Mouse (Mus musculus): ENCODE measurements at regions not wholly inside any gene's neighbourhood (a gene's known extent, or its start where the extent isn't known, plus 50 kb on each side); places are given as distances from the start of the nearest gene placed in this dataset.

- WGBS: 86% methylated on average over 5 of the region's 5 CpGs
- Histone ChIP-seq H3K4me3 (ENCODE audit: low read depth, low read length) (no peak overlapping the region), H3K27ac (ENCODE audit: low read depth) (no peak overlapping the region), H3K9ac (ENCODE audit: low read length) (no peak overlapping the region), H3K9me3 (ENCODE audit: control insufficient read depth, low read length) (peaks cover 4% of the 10 kb centered on the region), H3K4me1 (replicated peaks; ENCODE audit: control insufficient read depth, insufficient read depth, low read length) (peaks cover 5% of the 10 kb centered on the region), H3K27me3 (replicated peaks; ENCODE audit: control insufficient read depth, insufficient read depth, low read length) (no peaks in the 10 kb centered on the region), H3K4me2 (ENCODE audit: low read length) (no peak overlapping the region), H3K36me3 (ENCODE audit: control insufficient read depth, insufficient read depth, low read length) (no peaks in the 10 kb centered on the region)
- no peak for ATAC-seq (replicated peaks; ENCODE audit: low FRiP score, low TSS enrichment, low read depth)
- DNase-seq (ENCODE audit: low spot score): no peak
Measured at GRCm38 (mm10) chr8:126810516-126810915, 135.1 kb downstream of the Tomm20 start.

- Histone ChIP-seq H3K9me3 (ENCODE audit: control insufficient read depth, low read length) (peaks cover 4% of the 10 kb centered on the region), H3K9ac (ENCODE audit: low read length) (no peak overlapping the region), H3K27me3 (replicated peaks; ENCODE audit: control insufficient read depth, insufficient read depth, low read length) (no peaks in the 10 kb centered on the region), H3K4me3 (ENCODE audit: low read depth, low read length) (no peak overlapping the region), H3K4me2 (ENCODE audit: low read length) (no peak overlapping the region), H3K36me3 (ENCODE audit: control insufficient read depth, insufficient read depth, low read length) (no peaks in the 10 kb centered on the region), H3K4me1 (replicated peaks; ENCODE audit: control insufficient read depth, insufficient read depth, low read length) (peaks cover 8% of the 10 kb centered on the region), H3K27ac (ENCODE audit: low read depth) (no peak overlapping the region)
- DNase-seq (ENCODE audit: low spot score) (no peak), ATAC-seq (replicated peaks; ENCODE audit: low FRiP score, low TSS enrichment, low read depth) (no peak)
- 88% methylated on average over 1 of the region's 1 CpGs for WGBS
Measured at GRCm38 (mm10) chr8:126809321-126809720, 136.3 kb downstream of the Tomm20 start.

- H3K4me3 ChIP-seq (ENCODE audit: low read depth, low read length): no peak overlapping the region
- no peaks in the 10 kb centered on the region for H3K27me3 ChIP-seq (replicated peaks; ENCODE audit: control insufficient read depth, insufficient read depth, low read length)
- peaks cover 8% of the 10 kb centered on the region for H3K4me1 ChIP-seq (replicated peaks; ENCODE audit: control insufficient read depth, insufficient read depth, low read length)
- H3K27ac ChIP-seq (ENCODE audit: low read depth): no peak overlapping the region
- H3K9me3 ChIP-seq (ENCODE audit: control insufficient read depth, low read length): peaks cover 4% of the 10 kb centered on the region
- no peak for DNase-seq (ENCODE audit: low spot score)
- H3K36me3 ChIP-seq (ENCODE audit: control insufficient read depth, insufficient read depth, low read length): no peaks in the 10 kb centered on the region
- ATAC-seq (replicated peaks; ENCODE audit: low FRiP score, low TSS enrichment, low read depth): no peak
- WGBS: 88% methylated on average over 4 of the region's 4 CpGs
- no peak overlapping the region for H3K4me2 ChIP-seq (ENCODE audit: low read length)
- no peak overlapping the region for H3K9ac ChIP-seq (ENCODE audit: low read length)
Measured at GRCm38 (mm10) chr8:126808496-126808895, 137.1 kb downstream of the Tomm20 start.

GRCm38 (mm10) chr8:126807171-126807768 lies 138.4 kb downstream of the Tomm20 start:
- Histone ChIP-seq H3K27ac (ENCODE audit: low read depth) (no peak overlapping the region), H3K27me3 (replicated peaks; ENCODE audit: control insufficient read depth, insufficient read depth, low read length) (no peaks in the 10 kb centered on the region), H3K36me3 (ENCODE audit: control insufficient read depth, insufficient read depth, low read length) (no peaks in the 10 kb centered on the region), H3K9ac (ENCODE audit: low read length) (no peak overlapping the region), H3K4me3 (ENCODE audit: low read depth, low read length) (no peak overlapping the region), H3K4me1 (replicated peaks; ENCODE audit: control insufficient read depth, insufficient read depth, low read length) (peaks cover 8% of the 10 kb centered on the region), H3K9me3 (ENCODE audit: control insufficient read depth, low read length) (no peaks in the 10 kb centered on the region), H3K4me2 (ENCODE audit: low read length) (no peak overlapping the region)
- 70% methylated on average over 8 of the region's 8 CpGs for WGBS
- no peak for ATAC-seq (replicated peaks; ENCODE audit: low FRiP score, low TSS enrichment, low read depth)
- no peak for DNase-seq (ENCODE audit: low spot score)

- 98% methylated on average over 2 of the region's 2 CpGs for WGBS
Measured at GRCm38 (mm10) chr8:126806591-126806990, 139.1 kb downstream of the Tomm20 start.

GRCm38 (mm10) chr8:126806181-126806560 lies 139.5 kb downstream of the Tomm20 start:
- H3K4me1 ChIP-seq (replicated peaks; ENCODE audit: control insufficient read depth, insufficient read depth, low read length): peaks cover 8% of the 10 kb centered on the region
- no peaks in the 10 kb centered on the region for H3K36me3 ChIP-seq (ENCODE audit: control insufficient read depth, insufficient read depth, low read length)
- no peak overlapping the region for H3K4me3 ChIP-seq (ENCODE audit: low read depth, low read length)
- no peak overlapping the region for H3K9ac ChIP-seq (ENCODE audit: low read length)
- DNase-seq (ENCODE audit: low spot score) (no peak), ATAC-seq (replicated peaks; ENCODE audit: low FRiP score, low TSS enrichment, low read depth) (no peak)
- 66% methylated on average over 3 of the region's 3 CpGs for WGBS
- no peaks in the 10 kb centered on the region for H3K9me3 ChIP-seq (ENCODE audit: control insufficient read depth, low read length)
- no peaks in the 10 kb centered on the region for H3K27me3 ChIP-seq (replicated peaks; ENCODE audit: control insufficient read depth, insufficient read depth, low read length)
- no peak overlapping the region for H3K4me2 ChIP-seq (ENCODE audit: low read length)
- peak overlapping the region; percentile 57 for H3K27ac ChIP-seq (ENCODE audit: low read depth)

More at GRCm38 (mm10) chr8:126806591-126806990, 139.1 kb downstream of the Tomm20 start:
- no peak for ATAC-seq (replicated peaks; ENCODE audit: low FRiP score, low TSS enrichment, low read depth)
- H3K4me2 ChIP-seq (ENCODE audit: low read length): no peak overlapping the region
- no peaks in the 10 kb centered on the region for H3K27me3 ChIP-seq (replicated peaks; ENCODE audit: control insufficient read depth, insufficient read depth, low read length)
- DNase-seq (ENCODE audit: low spot score): no peak
- no peaks in the 10 kb centered on the region for H3K9me3 ChIP-seq (ENCODE audit: control insufficient read depth, low read length)
- H3K4me1 ChIP-seq (replicated peaks; ENCODE audit: control insufficient read depth, insufficient read depth, low read length): peaks cover 8% of the 10 kb centered on the region
- H3K4me3 ChIP-seq (ENCODE audit: low read depth, low read length): no peak overlapping the region
- H3K9ac ChIP-seq (ENCODE audit: low read length): no peak overlapping the region
- H3K36me3 ChIP-seq (ENCODE audit: control insufficient read depth, insufficient read depth, low read length): no peaks in the 10 kb centered on the region
- peak overlapping the region; percentile 57 for H3K27ac ChIP-seq (ENCODE audit: low read depth)

GRCm38 (mm10) chr8:126805365-126806180 lies 140.1 kb downstream of the Tomm20 start:
- Histone ChIP-seq H3K4me2 (ENCODE audit: low read length) (no peak overlapping the region), H3K4me3 (ENCODE audit: low read depth, low read length) (no peak overlapping the region), H3K9ac (ENCODE audit: low read length) (no peak overlapping the region), H3K9me3 (ENCODE audit: control insufficient read depth, low read length) (no peaks in the 10 kb centered on the region), H3K27me3 (replicated peaks; ENCODE audit: control insufficient read depth, insufficient read depth, low read length) (no peaks in the 10 kb centered on the region), H3K4me1 (replicated peaks; ENCODE audit: control insufficient read depth, insufficient read depth, low read length) (peaks cover 8% of the 10 kb centered on the region), H3K36me3 (ENCODE audit: control insufficient read depth, insufficient read depth, low read length) (no peaks in the 10 kb centered on the region), H3K27ac (ENCODE audit: low read depth) (peak overlapping the region; percentile 57)
- WGBS: 44% methylated on average over 13 of the region's 13 CpGs
- peak; percentile 62; the same call in 1 of the 2 replicates for ATAC-seq (replicated peaks; ENCODE audit: low FRiP score, low TSS enrichment, low read depth)
- no peak for DNase-seq (ENCODE audit: low spot score)

GRCm38 (mm10) chr8:126804115-126804514 lies 141.5 kb downstream of the Tomm20 start:
- no peaks in the 10 kb centered on the region for H3K27me3 ChIP-seq (replicated peaks; ENCODE audit: control insufficient read depth, insufficient read depth, low read length)
- 72% methylated on average over 7 of the region's 7 CpGs for WGBS
- H3K27ac ChIP-seq (ENCODE audit: low read depth): no peak overlapping the region

GRCm38 (mm10) chr8:126802641-126803040 lies 143.0 kb downstream of the Tomm20 start:
- no peak for ATAC-seq (replicated peaks; ENCODE audit: low FRiP score, low TSS enrichment, low read depth)
- Histone ChIP-seq H3K4me3 (ENCODE audit: low read depth, low read length) (no peak overlapping the region), H3K4me2 (ENCODE audit: low read length) (no peak overlapping the region), H3K27me3 (replicated peaks; ENCODE audit: control insufficient read depth, insufficient read depth, low read length) (no peaks in the 10 kb centered on the region), H3K36me3 (ENCODE audit: control insufficient read depth, insufficient read depth, low read length) (no peaks in the 10 kb centered on the region), H3K4me1 (replicated peaks; ENCODE audit: control insufficient read depth, insufficient read depth, low read length) (peaks cover 8% of the 10 kb centered on the region), H3K9me3 (ENCODE audit: control insufficient read depth, low read length) (no peaks in the 10 kb centered on the region), H3K9ac (ENCODE audit: low read length) (no peak overlapping the region), H3K27ac (ENCODE audit: low read depth) (no peak overlapping the region)
- 88% methylated on average over 4 of the region's 4 CpGs for WGBS
- DNase-seq (ENCODE audit: low spot score): no peak

More at GRCm38 (mm10) chr8:126804115-126804514, 141.5 kb downstream of the Tomm20 start:
- H3K36me3 ChIP-seq (ENCODE audit: control insufficient read depth, insufficient read depth, low read length): no peaks in the 10 kb centered on the region
- no peaks in the 10 kb centered on the region for H3K9me3 ChIP-seq (ENCODE audit: control insufficient read depth, low read length)
- ATAC-seq (replicated peaks; ENCODE audit: low FRiP score, low TSS enrichment, low read depth) (no peak), DNase-seq (ENCODE audit: low spot score) (no peak)
- H3K9ac ChIP-seq (ENCODE audit: low read length): no peak overlapping the region
- no peak overlapping the region for H3K4me3 ChIP-seq (ENCODE audit: low read depth, low read length)
- H3K4me2 ChIP-seq (ENCODE audit: low read length): no peak overlapping the region
- H3K4me1 ChIP-seq (replicated peaks; ENCODE audit: control insufficient read depth, insufficient read depth, low read length): peaks cover 8% of the 10 kb centered on the region

Measured in intestine, embryonic 14.5 days (tissue).